Mouse (Mus musculus) cerebellum, postnatal 14 days (tissue): ENCODE results near the gene Gm28047.
A peak's percentile ranks its signal among the peaks of the same experiment; 100 is the strongest.
"Not testable (repeated sequence)": the region's sequence is repeated elsewhere in the genome, so short reads cannot be mapped to it uniquely, and the experiment has no call there.

Experiments
- DNase-seq, 2 experiments: peaks; one replicate each; pipeline ENCODE4 v3.0.0; 2021; ENCODE audit warnings: mixed read lengths in 2 of 2

Gm28047 gene

GRCm38 (mm10) chr15:102624970-102625686, at the start of gene Gm28047, which contains the start of gene Atf7:
Gene Gm28047, minus strand, starts transcription at chr15:102625067.
Gene Atf7, minus strand, starts transcription at chr15:102625464.
- peak; percentile 100 for DNase-seq

GRCm38 (mm10) chr15:102673548-102673947, 48.7 kb upstream of the Gm28047 start:
- DNase-seq = peak; percentile 45 to 59

GRCm38 (mm10) chr15:102672215-102673071, 47.6 kb upstream of the Gm28047 start, which contains the start of gene Atp5g2:
Gene Atp5g2, minus strand, starts transcription at chr15:102672352.
- DNase-seq = peak; percentile 63 to 66

- DNase-seq = peak; percentile 87 to 90
Observed at GRCm38 (mm10) chr15:102671721-102672214, 46.9 kb upstream of the Gm28047 start.

GRCm38 (mm10) chr15:102670767-102671575, 46.1 kb upstream of the Gm28047 start:
- DNase-seq = peak; percentile 100

GRCm38 (mm10) chr15:102670281-102670680, 45.4 kb upstream of the Gm28047 start:
- DNase-seq = peak; percentile 41 to 55

- peak in 1 of 2 experiments; percentile 15 for DNase-seq
Observed at GRCm38 (mm10) chr15:102669571-102669970, 44.7 kb upstream of the Gm28047 start.

GRCm38 (mm10) chr15:102665494-102665893, 40.6 kb upstream of the Gm28047 start:
- DNase-seq = peak; percentile 76 to 84

GRCm38 (mm10) chr15:102663825-102664224, 39.0 kb upstream of the Gm28047 start:
- no peak for DNase-seq

GRCm38 (mm10) chr15:102662601-102663000, 37.7 kb upstream of the Gm28047 start:
- DNase-seq = not testable (repeated sequence)

- no peak for DNase-seq
Observed at GRCm38 (mm10) chr15:102657926-102658381, 33.1 kb upstream of the Gm28047 start.

GRCm38 (mm10) chr15:102656658-102657057, 31.8 kb upstream of the Gm28047 start:
- no peak for DNase-seq

GRCm38 (mm10) chr15:102651928-102652660, 27.2 kb upstream of the Gm28047 start:
- not testable (repeated sequence) for DNase-seq

- no peak for DNase-seq
Observed at GRCm38 (mm10) chr15:102651107-102651506, 26.2 kb upstream of the Gm28047 start.

- DNase-seq = peak in 1 of 2 experiments; percentile 28
Observed at GRCm38 (mm10) chr15:102635817-102636216, 10.9 kb upstream of the Gm28047 start.

- no peak for DNase-seq
Observed at GRCm38 (mm10) chr15:102634684-102635083, 9.8 kb upstream of the Gm28047 start.

- peak in 1 of 2 experiments; percentile 69 for DNase-seq
Observed at GRCm38 (mm10) chr15:102625687-102626055, 804 bp upstream of the Gm28047 start.

- DNase-seq = peak; percentile 34 to 38
Observed at GRCm38 (mm10) chr15:102624291-102624969, 437 bp downstream of the Gm28047 start.

GRCm38 (mm10) chr15:102623121-102623520, 1.7 kb downstream of the Gm28047 start:
- DNase-seq = no peak

- DNase-seq = no peak
Observed at GRCm38 (mm10) chr15:102622536-102622935, 2.3 kb downstream of the Gm28047 start.

GRCm38 (mm10) chr15:102620765-102621164, 4.1 kb downstream of the Gm28047 start:
- peak in 1 of 2 experiments; percentile 15 for DNase-seq
